Mouse (Mus musculus): Measurements from ENCODE around the gene Soga3.

The Soga3 gene

GRCm38 (mm10) chr10:29143566-29144335 lies at the start of gene Soga3:
Gene Soga3, plus strand, starts transcription at chr10:29143839.
- DNase-seq (ENCODE audit: low read depth, low spot score): peak; percentile 87

GRCm38 (mm10) chr10:29106962-29107361 lies 36.7 kb upstream of the Soga3 start:
- DNase-seq (ENCODE audit: low read depth, low spot score): peak; percentile 59

GRCm38 (mm10) chr10:29142556-29143105 lies 1.0 kb upstream of the Soga3 start:
- DNase-seq (ENCODE audit: low read depth, low spot score): peak; percentile 6

GRCm38 (mm10) chr10:29144612-29145405 lies 1.2 kb downstream of the Soga3 start:
- DNase-seq (ENCODE audit: low read depth, low spot score): peak; percentile 3

GRCm38 (mm10) chr10:29146198-29146857 lies 2.7 kb downstream of the Soga3 start:
- peak; percentile 42 for DNase-seq (ENCODE audit: low read depth, low spot score)

- peak; percentile 89 for DNase-seq (ENCODE audit: low read depth, low spot score)
These were observed 3.4 kb downstream of the Soga3 start for GRCm38 (mm10) chr10:29146858-29147640.

GRCm38 (mm10) chr10:29147641-29147990 lies 4.0 kb downstream of the Soga3 start:
- DNase-seq (ENCODE audit: low read depth, low spot score): no peak

- peak; percentile 40 for DNase-seq (ENCODE audit: low read depth, low spot score)
These were observed 4.4 kb downstream of the Soga3 start for GRCm38 (mm10) chr10:29148076-29148475.

- no peak for DNase-seq (ENCODE audit: low read depth, low spot score)
These were observed 11.7 kb downstream of the Soga3 start for GRCm38 (mm10) chr10:29155304-29155703.

GRCm38 (mm10) chr10:29161664-29162063 lies 18.0 kb downstream of the Soga3 start:
- DNase-seq (ENCODE audit: low read depth, low spot score): no peak

- no peak for DNase-seq (ENCODE audit: low read depth, low spot score)
These were observed 30.1 kb downstream of the Soga3 start for GRCm38 (mm10) chr10:29173778-29174177.

- DNase-seq (ENCODE audit: low read depth, low spot score): no peak
These were observed 32.0 kb downstream of the Soga3 start for GRCm38 (mm10) chr10:29175656-29176055.

GRCm38 (mm10) chr10:29176881-29177280 lies 33.2 kb downstream of the Soga3 start:
- DNase-seq (ENCODE audit: low read depth, low spot score): no peak

GRCm38 (mm10) chr10:29178003-29178402 lies 34.4 kb downstream of the Soga3 start:
- no peak for DNase-seq (ENCODE audit: low read depth, low spot score)

- no peak for DNase-seq (ENCODE audit: low read depth, low spot score)
These were observed 36.6 kb downstream of the Soga3 start for GRCm38 (mm10) chr10:29180210-29180609.

- DNase-seq (ENCODE audit: low read depth, low spot score): no peak
These were observed 37.4 kb downstream of the Soga3 start for GRCm38 (mm10) chr10:29181046-29181445.

GRCm38 (mm10) chr10:29193769-29194168 lies 50.1 kb downstream of the Soga3 start:
- no peak for DNase-seq (ENCODE audit: low read depth, low spot score)

GRCm38 (mm10) chr10:29196811-29197210 lies 53.2 kb downstream of the Soga3 start:
- DNase-seq (ENCODE audit: low read depth, low spot score): peak; percentile 59

- DNase-seq (ENCODE audit: low read depth, low spot score): no peak
These were observed 55.0 kb downstream of the Soga3 start, which contains the start of gene Gm49353 for GRCm38 (mm10) chr10:29198642-29199041. Gene Gm49353, plus strand, starts transcription at chr10:29198954.

- peak; percentile 24 for DNase-seq (ENCODE audit: low read depth, low spot score)
These were observed 56.2 kb downstream of the Soga3 start for GRCm38 (mm10) chr10:29199835-29200234.

GRCm38 (mm10) chr10:29200609-29201008 lies 57.0 kb downstream of the Soga3 start:
- no peak for DNase-seq (ENCODE audit: low read depth, low spot score)

Data from ZHBTc4 (cell line).